Mouse (Mus musculus) ovary, postnatal 36 days (tissue): Measurements from ENCODE around the gene Dcst2.

Experiments
- DNase-seq: peaks from one replicate; pipeline ENCODE4 v3.0.0; 2022; ENCODE audit warnings: low spot score, mixed read lengths

Dcst2 gene

GRCm38 (mm10) chr3:89332013-89332412 is 29.8 kb upstream of the Dcst2 start:
- no peak for DNase-seq

GRCm38 (mm10) chr3:89332476-89332875 is 29.3 kb upstream of the Dcst2 start:
- DNase-seq = no peak

GRCm38 (mm10) chr3:89333053-89333452 is 28.7 kb upstream of the Dcst2 start:
- no peak for DNase-seq

DNA sequence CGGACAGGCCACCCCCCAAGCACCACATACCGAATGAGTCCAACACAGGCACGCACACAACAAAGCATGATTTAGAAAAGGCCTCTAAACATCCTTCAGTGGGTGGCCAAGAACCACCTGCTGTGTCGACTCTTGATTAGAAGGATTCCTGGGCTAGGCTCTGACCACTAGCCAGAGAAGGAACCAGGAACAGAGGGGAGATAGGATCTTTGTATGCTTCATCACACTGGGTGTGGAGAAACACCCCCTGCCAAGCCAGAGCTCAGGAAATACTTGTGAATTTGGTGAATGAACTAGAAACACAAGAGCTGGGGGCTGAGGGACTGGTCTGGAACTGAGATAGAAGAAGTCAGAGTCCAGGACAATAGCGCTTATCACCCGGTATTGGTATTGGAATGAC is 25.2 kb upstream of the Dcst2 start:
- DNase-seq = no peak

- DNase-seq = no peak
Measured at GRCm38 (mm10) chr3:89337062-89337720, 24.6 kb upstream of the Dcst2 start.

DNA sequence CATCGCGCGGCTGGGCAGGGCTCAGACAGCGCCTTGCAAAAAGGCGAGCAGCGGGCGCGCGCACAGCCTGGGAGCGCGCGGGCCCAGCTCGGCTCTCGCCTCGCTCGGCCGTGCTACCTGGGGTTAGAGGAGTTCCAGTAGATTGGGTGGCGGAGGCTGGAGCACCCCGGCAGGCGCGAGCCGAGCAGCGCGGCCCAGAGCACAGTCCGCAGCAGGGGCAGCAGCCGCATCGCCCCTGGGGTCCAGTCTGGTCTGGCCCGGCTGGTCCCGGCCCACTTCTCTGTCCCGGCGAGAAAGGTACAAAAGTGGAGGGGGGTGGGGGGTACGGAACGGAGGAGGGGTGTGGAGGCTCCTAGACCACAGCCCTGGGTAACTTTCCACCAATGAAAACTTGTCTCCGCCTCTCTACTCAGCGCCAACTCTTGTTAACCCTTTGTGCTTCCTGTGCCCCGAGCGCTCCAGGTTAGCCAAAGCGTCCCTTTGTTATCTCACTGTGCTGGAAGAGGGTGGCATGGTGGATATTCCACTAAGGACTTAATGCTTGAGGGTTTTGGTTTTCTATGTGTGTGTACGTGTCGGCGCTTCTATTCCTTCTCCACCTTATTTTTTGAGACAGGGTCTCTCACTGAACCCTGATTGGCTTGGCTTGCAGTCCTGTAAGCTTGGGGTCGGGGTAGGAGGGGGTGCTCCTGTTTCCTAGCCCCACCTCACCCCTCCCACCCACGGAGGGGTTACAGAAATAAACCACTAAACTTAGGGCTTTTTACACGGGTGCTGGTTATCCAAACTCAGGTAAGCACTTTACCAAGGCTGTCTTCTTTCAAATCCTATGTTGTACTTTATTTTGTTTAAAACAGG is 23.8 kb upstream of the Dcst2 start, which contains the start of gene Efna4:
TSS of gene Efna4 (minus strand) at position 308 of the 858 bp plus-strand sequence.
- peak; percentile 68 for DNase-seq

DNA sequence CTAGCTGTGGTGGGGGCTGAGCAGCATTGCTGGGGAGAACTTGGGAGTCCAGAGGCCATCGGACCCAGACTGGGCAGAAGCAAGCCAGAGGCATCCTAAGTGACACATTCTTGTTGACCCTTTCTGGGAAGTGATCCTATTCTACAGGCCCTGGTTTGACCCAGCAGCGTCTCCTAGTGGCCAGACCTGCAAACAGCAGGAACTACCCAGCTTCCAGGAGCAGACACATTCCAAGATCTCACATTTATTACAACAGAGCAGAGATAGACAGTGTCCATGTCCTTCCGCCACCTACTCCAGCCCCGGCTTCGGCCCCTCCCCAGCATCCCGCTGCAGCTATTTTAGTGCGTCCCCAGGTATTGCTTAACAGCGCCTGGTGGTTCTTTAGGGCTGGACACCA is 22.4 kb upstream of the Dcst2 start:
- peak; percentile 64 for DNase-seq

- peak; percentile 61 for DNase-seq
Measured at GRCm38 (mm10) chr3:89340465-89340864, 21.3 kb upstream of the Dcst2 start.

DNA sequence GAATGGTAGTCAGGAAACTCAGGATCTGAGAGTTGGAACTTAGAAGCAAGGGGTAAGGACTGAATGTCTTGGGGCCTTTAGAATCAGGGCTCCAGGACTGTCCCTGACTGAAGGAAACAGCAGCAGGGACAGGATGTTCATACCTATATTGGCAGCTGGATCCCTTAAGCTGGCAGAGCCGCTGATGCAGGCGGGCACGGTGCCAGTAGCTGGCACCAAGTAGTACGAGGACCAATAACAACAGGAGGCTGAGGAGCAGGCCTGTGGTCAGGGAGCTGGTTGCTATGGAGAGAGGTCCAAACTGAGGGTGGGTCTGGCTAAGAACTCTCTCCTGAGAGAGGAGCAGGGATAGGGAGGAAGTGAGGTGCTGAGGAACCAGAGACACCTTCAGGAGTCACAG is 20.0 kb upstream of the Dcst2 start:
- DNase-seq = no peak

GRCm38 (mm10) chr3:89343279-89343678 is 18.5 kb upstream of the Dcst2 start:
- no peak for DNase-seq

- no peak for DNase-seq
Measured at GRCm38 (mm10) chr3:89346815-89347540, 14.8 kb upstream of the Dcst2 start.

- no peak for DNase-seq
Measured at GRCm38 (mm10) chr3:89347916-89348315, 13.9 kb upstream of the Dcst2 start.

DNA sequence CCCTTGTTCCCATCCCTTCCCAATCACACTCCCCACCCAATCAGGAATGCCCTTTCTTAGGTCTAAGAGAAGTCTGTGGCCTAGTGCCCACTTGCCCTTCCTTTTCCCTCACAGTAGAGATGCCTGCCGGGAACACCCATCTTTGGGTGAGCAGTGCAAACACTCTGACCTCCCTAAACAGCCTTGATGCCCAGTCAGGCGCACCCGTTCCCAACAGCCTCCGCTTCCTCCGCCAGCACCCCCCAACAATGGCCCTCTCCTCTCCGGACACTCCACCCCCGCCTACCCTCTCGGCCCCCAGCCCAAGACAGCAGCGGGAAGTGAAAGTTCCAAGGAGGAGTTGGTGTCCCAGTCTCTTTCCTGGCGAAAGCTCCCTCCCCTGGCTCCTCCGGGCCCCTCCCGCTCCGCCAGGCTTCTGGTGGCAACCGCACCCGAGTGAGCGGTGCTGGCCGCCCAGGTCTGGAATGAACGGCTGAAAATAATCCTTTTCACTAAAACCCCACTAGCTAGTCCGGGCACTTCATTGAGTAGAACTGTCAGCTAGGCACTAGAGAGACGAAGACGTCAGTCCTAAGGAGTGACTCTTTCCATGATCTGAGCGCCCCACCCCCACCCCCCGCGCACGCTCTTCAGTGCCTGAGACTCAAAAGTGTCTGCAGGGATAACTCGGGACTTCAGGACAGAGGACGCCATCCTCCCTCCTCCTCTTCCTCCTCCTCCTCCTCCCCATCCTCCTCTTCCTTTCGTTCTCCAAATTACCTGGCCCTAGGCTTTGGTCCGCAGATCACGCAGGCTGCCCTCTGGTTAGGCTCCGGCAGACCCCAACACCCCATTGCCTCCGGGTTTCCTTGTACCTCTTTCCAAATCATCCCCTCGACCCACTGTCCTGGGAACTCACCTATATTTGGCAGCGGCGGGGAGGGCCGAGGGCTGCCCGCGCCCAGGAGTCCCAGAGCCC is 12.6 kb upstream of the Dcst2 start:
- peak; percentile 53 for DNase-seq

GRCm38 (mm10) chr3:89349869-89350501 is 11.8 kb upstream of the Dcst2 start, which contains the start of gene Adam15:
Adam15 (minus strand) TSS chr3:89349996.
- peak; percentile 90 for DNase-seq

DNA sequence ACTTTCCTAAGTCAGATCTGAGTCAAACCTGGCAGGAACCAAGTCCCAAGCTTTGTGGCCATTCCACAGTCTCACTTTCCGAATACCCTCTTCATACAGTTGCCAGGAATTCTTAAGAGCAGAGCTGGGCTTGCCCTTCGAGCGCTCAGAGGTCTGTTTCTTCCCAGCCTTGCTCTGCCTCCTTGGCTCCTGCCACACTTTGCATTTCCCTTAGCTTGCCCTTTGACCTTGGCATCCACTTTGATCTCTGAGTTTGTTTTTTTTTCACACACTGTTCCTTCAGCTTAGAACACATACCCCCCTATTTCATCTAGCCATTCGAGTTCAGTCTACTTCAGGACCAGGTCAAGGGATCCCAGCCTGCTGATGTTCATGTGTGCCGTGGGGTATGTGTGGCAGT is 10.5 kb upstream of the Dcst2 start:
- DNase-seq = no peak

DNA sequence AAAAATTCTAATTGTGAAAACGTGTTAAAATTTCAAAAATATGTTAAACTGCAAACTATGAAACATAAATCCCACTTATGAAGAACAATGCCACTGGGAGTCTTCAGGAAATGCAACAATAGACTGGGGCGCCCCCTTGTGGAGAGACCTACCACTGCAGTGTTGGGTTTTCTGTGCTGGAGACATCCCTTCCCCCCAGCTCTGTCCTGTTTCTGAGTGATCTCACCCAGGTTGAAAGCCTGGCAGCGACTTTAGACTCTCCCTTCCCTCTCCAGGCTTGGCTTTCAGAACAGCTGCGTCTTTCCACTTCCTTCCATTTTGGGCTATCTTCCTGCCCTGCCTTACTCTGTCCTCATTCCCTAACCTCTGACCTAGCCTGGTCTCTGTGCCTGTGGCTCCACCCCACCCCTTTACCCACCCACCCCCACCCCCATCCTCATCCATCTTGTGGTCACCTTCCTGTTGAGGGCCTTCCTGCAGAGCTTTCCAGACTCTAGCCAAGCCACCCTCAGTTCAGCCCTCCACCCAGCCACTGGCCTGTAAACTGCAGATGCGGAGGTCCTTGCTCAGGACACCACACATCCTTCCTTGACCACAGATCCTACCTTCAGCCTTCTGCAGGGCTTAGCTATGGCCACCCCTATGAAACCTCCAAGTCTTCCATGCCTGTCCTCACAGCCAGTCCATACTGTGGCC is 6.8 kb upstream of the Dcst2 start:
- peak; percentile 80 for DNase-seq

GRCm38 (mm10) chr3:89355512-89355902 is 6.3 kb upstream of the Dcst2 start:
- DNase-seq = no peak

- DNase-seq = no peak
Measured at GRCm38 (mm10) chr3:89356029-89356428, 5.7 kb upstream of the Dcst2 start.

GRCm38 (mm10) chr3:89359630-89360029 is 2.1 kb upstream of the Dcst2 start:
- DNase-seq = peak; percentile 4

- no peak for DNase-seq
Measured at GRCm38 (mm10) chr3:89360237-89360636, 1.5 kb upstream of the Dcst2 start.
